Mouse (Mus musculus) ES-E14 (cell line): ENCODE data around the gene Gjd3.

ENCODE experiments used
- CHD2 ChIP-seq: IDR thresholded peaks from 2 replicates; pipeline ENCODE4 v1.6.1; 2014; ENCODE audit warnings: mild to moderate bottlenecking, low read depth, low read length, inconsistent platforms
- HCFC1 ChIP-seq: IDR thresholded peaks from 2 replicates; pipeline ENCODE4 v1.6.1; 2012; ENCODE audit warnings: low read length, inconsistent platforms, borderline replicate concordance; ENCODE audit not compliant: insufficient read depth
- MAFK ChIP-seq: IDR thresholded peaks from 2 replicates; pipeline ENCODE4 v1.6.1; 2014; ENCODE audit warnings: mild to moderate bottlenecking, low read depth, low read length, inconsistent platforms; ENCODE audit not compliant: insufficient read depth
- ZNF384 ChIP-seq: IDR thresholded peaks from 2 replicates; pipeline ENCODE4 v1.6.1; 2012; ENCODE audit warnings: low read depth, low read length, inconsistent platforms

DNA sequence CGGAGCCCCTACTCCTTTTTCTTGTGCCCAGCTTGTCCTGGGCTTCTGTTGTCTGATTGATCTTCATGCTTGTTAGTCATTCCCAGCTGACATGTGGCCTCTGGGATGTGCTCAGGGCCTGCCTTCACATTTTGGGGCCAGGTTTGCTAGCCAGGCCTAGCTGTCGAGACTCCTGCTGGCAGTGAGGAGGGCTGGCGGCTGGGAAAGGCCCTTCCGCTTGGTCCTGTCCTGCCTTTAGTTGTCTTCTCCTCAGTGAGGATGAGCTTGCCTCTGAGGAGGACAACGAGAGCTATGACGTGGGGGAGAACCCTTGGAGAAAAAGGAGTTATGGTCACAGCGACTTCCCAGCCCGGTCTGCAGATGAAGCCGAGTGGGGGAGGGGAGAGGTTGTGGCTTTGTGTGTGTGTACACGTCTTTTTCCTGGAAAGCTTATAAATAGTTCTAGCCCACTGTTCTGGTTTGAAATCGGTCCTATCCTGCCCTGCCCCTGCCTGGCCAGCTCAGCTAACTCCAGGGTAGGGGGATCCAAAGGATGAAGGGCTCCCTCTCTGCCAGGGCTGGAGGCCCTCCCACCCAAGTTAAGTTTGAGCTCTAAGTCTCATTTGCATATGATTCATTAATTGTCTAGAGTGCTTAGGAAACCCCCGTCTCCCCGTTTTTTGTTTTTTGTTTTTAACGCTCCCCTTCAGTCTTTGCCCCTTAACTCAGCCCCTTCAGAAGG, 38.9 kb downstream of the Gjd3 start:
- TF ChIP-seq CHD2 (no peak), MAFK (no peak), HCFC1 (no peak), ZNF384 (no peak)
